30 mouse cellular contexts compared by ENCODE assay signal in the genomic region with DNA sequence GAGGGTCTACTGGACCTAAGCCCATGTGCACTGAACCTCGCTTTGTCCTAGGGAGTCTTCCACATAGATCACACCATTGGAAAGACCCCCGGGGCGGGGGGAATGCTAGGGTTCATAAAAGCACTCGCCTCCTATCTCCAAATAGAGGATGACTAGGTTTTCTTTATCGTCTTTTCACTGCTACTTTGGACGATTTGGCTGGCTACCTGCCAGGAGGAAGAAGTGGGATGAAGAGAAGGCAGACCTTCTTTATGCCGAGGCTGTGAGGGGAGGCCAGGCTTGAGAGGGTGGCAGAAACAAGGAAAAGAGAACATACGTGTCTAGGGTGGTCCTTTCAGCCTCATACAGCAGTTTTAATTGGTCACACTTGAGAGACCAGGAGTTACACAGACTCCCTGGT.
"Had no signal": no experiment of that assay in that cellular context is flagged by ENCODE, and none has a peak within 500 bp of the region (broad histone marks: within the 10 kb centered on the region; RNA-seq: fewer than 3 reads in every experiment).

No protein-coding gene starts in this region.

- H3K9me3 ChIP-seq: heart, embryonic 12.5 days; heart, embryonic 13.5 days; heart, embryonic 15.5 days; hindbrain, embryonic 10.5 days; hindbrain, embryonic 12.5 days; hindbrain, embryonic 13.5 days; hindbrain, embryonic 15.5 days; intestine, embryonic 15.5 days; kidney, embryonic 15.5 days had no signal

- H3K4me1 ChIP-seq: heart, embryonic 12.5 days; heart, embryonic 15.5 days; hindbrain, embryonic 12.5 days; hindbrain, embryonic 13.5 days; intestine, embryonic 15.5 days; kidney, embryonic 15.5 days had no signal

- DNase-seq: heart, postnatal 10 days; heart, postnatal 14 days; heart, postnatal 36 days; heart, postnatal 4 days; kidney, adult 11 months; kidney, adult 18-20 months; kidney, adult 2 months; kidney, adult 8-10 months; kidney, adult 9 months; kidney, postnatal 10 days; kidney, postnatal 14 days; kidney, postnatal 25 days; kidney, postnatal 36 days; kidney, postnatal 4 days; layer of hippocampus, adult 9-11 months; layer of hippocampus, postnatal 36 days had no signal

- H3K36me3 ChIP-seq: heart, embryonic 12.5 days; heart, embryonic 13.5 days; heart, embryonic 15.5 days; hindbrain, embryonic 10.5 days; hindbrain, embryonic 12.5 days; hindbrain, embryonic 13.5 days; hindbrain, embryonic 15.5 days; intestine, embryonic 15.5 days; kidney, embryonic 15.5 days had no signal

- H3K27ac ChIP-seq: heart, embryonic 13.5 days; heart, embryonic 15.5 days; hindbrain, embryonic 10.5 days; hindbrain, embryonic 12.5 days; hindbrain, embryonic 13.5 days; hindbrain, embryonic 14.5 days; hindbrain, embryonic 15.5 days; hindbrain, postnatal 0 days; intestine, embryonic 15.5 days; kidney, embryonic 15.5 days; kidney, postnatal 0 days; layer of hippocampus, adult 2 months; left cerebral cortex, adult 2 months had no signal

- H3K4me3 ChIP-seq: heart, embryonic 12.5 days; heart, embryonic 13.5 days; heart, embryonic 15.5 days; hindbrain, embryonic 10.5 days; hindbrain, embryonic 12.5 days; hindbrain, embryonic 13.5 days; hindbrain, embryonic 15.5 days; intestine, embryonic 15.5 days; kidney, embryonic 15.5 days; layer of hippocampus, adult 2 months; left cerebral cortex, adult 2 months had no signal

- H3K27me3 ChIP-seq: heart, embryonic 15.5 days; hindbrain, embryonic 15.5 days had no signal

- H3K9ac ChIP-seq: heart, embryonic 12.5 days; heart, embryonic 13.5 days; heart, embryonic 15.5 days; hindbrain, embryonic 12.5 days; hindbrain, embryonic 13.5 days; hindbrain, embryonic 14.5 days; hindbrain, embryonic 15.5 days; intestine, embryonic 15.5 days; kidney, embryonic 15.5 days had no signal
